Mouse (Mus musculus) small intestine, adult 2 months (tissue): ENCODE measurements around the gene Dazap1.

Experiments
- CTCF ChIP-seq: fragments of 200-500 bp; IDR thresholded peaks from 2 replicates; pipeline ENCODE4 v1.5.1; 2012; ENCODE audit warnings: low read depth, mild to moderate bottlenecking, control low read depth, inconsistent platforms, low read length, moderate library complexity, mixed read lengths; ENCODE audit not compliant: insufficient replicate concordance, insufficient read length; ENCODE audit errors: extremely low read depth
- POLR2A ChIP-seq: fragments of 200-500 bp; IDR thresholded peaks from 2 replicates; pipeline ENCODE4 v1.6.1; 2012; ENCODE audit warnings: low read depth, mild to moderate bottlenecking, control low read depth, inconsistent platforms, low read length, moderate library complexity

DNA sequence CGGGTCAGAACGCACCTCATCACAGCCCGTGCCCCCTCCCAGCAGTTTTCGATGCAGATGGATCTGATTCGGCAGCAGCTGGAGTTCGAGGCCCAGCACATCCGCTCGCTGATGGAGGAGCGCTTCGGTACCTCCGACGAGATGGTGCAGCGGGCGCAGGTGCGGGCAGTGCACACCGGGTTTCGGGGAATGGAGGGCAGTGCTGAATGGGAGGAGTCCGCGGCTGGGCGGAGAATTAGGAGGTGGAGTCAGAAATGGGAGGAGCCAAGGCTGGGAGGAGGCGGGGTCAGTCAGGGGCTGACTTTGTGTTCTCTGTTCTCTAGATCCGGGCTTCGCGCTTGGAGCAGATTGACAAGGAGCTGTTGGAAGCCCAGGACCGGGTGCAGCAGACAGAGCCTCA lies 43.6 kb downstream of the Dazap1 start:
- TF ChIP-seq CTCF (no peak), POLR2A (no peak)
